Mouse (Mus musculus) ES-Bruce4 (cell line): ENCODE measurements around the gene Olfr437. TPM values are rescaled to one million over a fixed set of nuclear protein-coding genes. Genes with fewer than 3 reads are reported as not detected.
"Not testable (repeated sequence)": the region's sequence is repeated elsewhere in the genome, so short reads cannot be mapped to it uniquely, and the experiment has no call there.

Experiments
- H3K27ac ChIP-seq: 2 replicates; pipeline ENCODE4 v1.5.1; 2012; ENCODE audit warnings: low read length, inconsistent platforms; ENCODE audit not compliant: insufficient read depth
- H3K27me3 ChIP-seq: 2 replicates; pipeline ENCODE4 v1.6.1; 2012; ENCODE audit warnings: mild to moderate bottlenecking, low read length, inconsistent platforms; ENCODE audit not compliant: control insufficient read depth, poor library complexity, insufficient read depth, severe bottlenecking
- H3K36me3 ChIP-seq: 2 replicates; pipeline ENCODE4 v1.6.1; 2012; ENCODE audit warnings: inconsistent platforms, mild to moderate bottlenecking, low read length, moderate library complexity; ENCODE audit not compliant: control insufficient read depth, poor library complexity, insufficient read depth, severe bottlenecking
- H3K4me1 ChIP-seq: one replicate; pipeline ENCODE4 v1.8.1; 2011; ENCODE audit warnings: low read length; ENCODE audit not compliant: control insufficient read depth, insufficient read depth
- H3K4me3 ChIP-seq: 2 replicates; pipeline ENCODE4 v1.5.1; 2011; ENCODE audit warnings: low read depth, mild to moderate bottlenecking, low read length
- H3K9ac ChIP-seq: 2 replicates; pipeline ENCODE4 v1.6.1; 2012; ENCODE audit warnings: low read depth, mild to moderate bottlenecking, inconsistent platforms; ENCODE audit not compliant: poor library complexity, severe bottlenecking
- H3K9me3 ChIP-seq: replicated peaks from 2 replicates; pipeline ENCODE4 v1.6.1; 2012; ENCODE audit warnings: mild to moderate bottlenecking, low read length, inconsistent platforms; ENCODE audit not compliant: control insufficient read depth, poor library complexity, insufficient read depth, severe bottlenecking
- CTCF ChIP-seq: IDR thresholded peaks from one replicate; pipeline ENCODE4 v1.8.1; 2011; ENCODE audit warnings: low read depth, low read length
- EP300 ChIP-seq: IDR thresholded peaks from 2 replicates; pipeline ENCODE4 v1.6.1; 2011; ENCODE audit warnings: low read depth, low read length; ENCODE audit not compliant: insufficient read depth
- POLR2A ChIP-seq: IDR thresholded peaks from one replicate; pipeline ENCODE4 v1.8.1; 2011; ENCODE audit warnings: low read length; ENCODE audit not compliant: insufficient read depth
- polyA plus RNA-seq: library from polyadenylated mRNA; stranded (reverse); fragments of >200 nt; gene quantifications from 2 replicates; pipeline ENCODE4 v1.2.4, GENCODE M21; 2011; ENCODE audit warnings: low read depth; ENCODE audit not compliant: missing spikeins, insufficient read depth, insufficient read length

Gene Olfr437
- polyA plus RNA-seq, 1 experiment, result not detected

DNA sequence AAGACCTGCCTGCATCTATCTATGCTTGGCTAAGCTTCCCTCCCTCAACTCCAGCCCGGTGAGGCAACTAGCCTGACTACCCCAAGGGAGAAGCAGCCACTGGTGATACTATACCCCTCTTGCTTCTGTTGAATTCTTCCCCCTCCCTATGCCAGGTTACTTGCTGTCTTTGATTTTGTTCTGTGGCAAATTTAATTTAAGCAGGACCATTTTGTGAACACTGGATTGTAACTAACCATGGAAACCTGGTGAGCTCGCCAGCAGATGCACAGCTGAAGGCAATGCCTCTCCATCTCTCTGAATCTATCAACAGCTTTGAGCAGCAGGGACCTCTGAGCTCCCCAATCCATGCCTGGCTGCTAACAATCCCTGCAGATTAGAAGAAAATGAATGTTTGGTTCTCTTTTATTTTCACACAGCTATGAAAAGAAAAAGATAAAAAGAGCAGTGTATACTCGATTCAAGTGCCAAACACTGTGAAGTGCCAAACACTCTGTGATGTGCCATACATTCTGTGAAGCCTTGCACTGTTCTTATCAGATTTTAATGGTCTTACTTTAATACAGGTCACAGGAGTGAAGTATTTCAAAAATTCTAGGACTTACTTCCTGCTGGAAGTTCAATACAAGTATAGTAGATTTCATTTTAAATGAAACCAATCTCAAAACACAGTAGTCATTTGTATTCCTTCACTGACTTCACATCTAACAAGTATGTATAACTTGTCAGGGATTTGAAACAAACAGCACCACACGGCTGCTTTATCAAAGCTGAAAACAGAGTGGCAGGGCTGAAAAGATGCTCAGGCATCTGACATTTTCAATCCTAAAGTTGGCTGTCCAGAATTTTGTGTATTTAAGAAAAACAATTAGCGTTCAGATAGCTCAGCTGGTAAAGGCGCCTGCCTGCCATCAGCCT, 15.8 kb downstream of the Olfr437 start:
- TF ChIP-seq POLR2A, result no peak
- H3K36me3 ChIP-seq, result no peaks in the 10 kb centered on the region
- no peaks in the 10 kb centered on the region for H3K27me3 ChIP-seq
- no peaks in the 10 kb centered on the region for H3K4me1 ChIP-seq
- H3K9ac ChIP-seq, result no peak overlapping the region
- H3K4me3 ChIP-seq, result no peak overlapping the region
- no peaks in the 10 kb centered on the region for H3K9me3 ChIP-seq
- H3K27ac ChIP-seq, result no peak overlapping the region

DNA sequence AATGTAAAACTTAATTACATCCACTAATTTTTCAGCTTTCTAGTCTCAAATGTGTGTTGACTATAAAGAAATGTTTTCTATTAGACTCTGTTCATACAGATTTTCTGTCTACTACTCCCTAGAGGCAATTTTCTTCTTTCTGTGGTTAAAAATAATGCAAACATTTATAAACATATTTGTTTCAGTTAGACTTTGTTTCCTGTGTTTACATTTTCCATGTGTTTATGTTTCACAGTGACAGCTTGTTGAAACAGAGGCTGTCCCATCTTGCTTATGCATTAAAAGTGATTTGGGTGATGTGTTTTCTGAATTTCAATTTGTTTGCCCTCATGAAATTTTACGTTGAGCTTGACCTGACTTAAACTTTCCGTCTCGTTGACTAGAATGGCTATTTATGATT, 27.9 kb downstream of the Olfr437 start:
- H3K27ac ChIP-seq, result no peak overlapping the region
- no peaks in the 10 kb centered on the region for H3K27me3 ChIP-seq
- no peak overlapping the region for H3K9ac ChIP-seq
- H3K4me1 ChIP-seq, result no peaks in the 10 kb centered on the region
- no peaks in the 10 kb centered on the region for H3K9me3 ChIP-seq
- no peak for TF ChIP-seq EP300
- TF ChIP-seq POLR2A, result no peak
- TF ChIP-seq CTCF, result no peak
- no peak overlapping the region for H3K4me3 ChIP-seq
- no peaks in the 10 kb centered on the region for H3K36me3 ChIP-seq

- H3K4me3 ChIP-seq, result no peak within 1 kb of the TSS
- H3K36me3 ChIP-seq, result no peaks in the 10 kb centered on the region
- H3K4me1 ChIP-seq, result no peaks in the 10 kb centered on the region
- H3K27ac ChIP-seq, result no peak within 1 kb of the TSS
- no peaks in the 10 kb centered on the region for H3K9me3 ChIP-seq
- H3K27me3 ChIP-seq, result no peaks in the 10 kb centered on the region
- H3K9ac ChIP-seq, result no peak within 1 kb of the TSS
- no peak for TF ChIP-seq CTCF
- no peak for TF ChIP-seq POLR2A
- TF ChIP-seq EP300, result no peak
These were observed 33.7 kb downstream of the Olfr437 start, which contains the start of gene Olfr435 for GRCm38 (mm10) chr6:43196781-43197180. Gene Olfr435 (plus strand): TSS chr6:43197146.

GRCm38 (mm10) chr6:43198094-43198493, 35.0 kb downstream of the Olfr437 start:
- Histone ChIP-seq H3K27me3 (no peaks in the 10 kb centered on the region), H3K9me3 (no peaks in the 10 kb centered on the region), H3K36me3 (no peaks in the 10 kb centered on the region), H3K4me3 (no peak overlapping the region), H3K27ac (no peak overlapping the region), H3K4me1 (no peaks in the 10 kb centered on the region), H3K9ac (no peak overlapping the region)
- TF ChIP-seq POLR2A, result no peak
- TF ChIP-seq EP300, result no peak
- no peak for TF ChIP-seq CTCF

- Histone ChIP-seq H3K9ac (no peak overlapping the region), H3K4me3 (no peak overlapping the region), H3K27me3 (no peaks in the 10 kb centered on the region), H3K9me3 (no peaks in the 10 kb centered on the region), H3K4me1 (no peaks in the 10 kb centered on the region), H3K27ac (no peak overlapping the region), H3K36me3 (no peaks in the 10 kb centered on the region)
- no peak for TF ChIP-seq EP300
- no peak for TF ChIP-seq CTCF
- TF ChIP-seq POLR2A, result no peak
These were observed 39.7 kb downstream of the Olfr437 start for GRCm38 (mm10) chr6:43202786-43203185.

DNA sequence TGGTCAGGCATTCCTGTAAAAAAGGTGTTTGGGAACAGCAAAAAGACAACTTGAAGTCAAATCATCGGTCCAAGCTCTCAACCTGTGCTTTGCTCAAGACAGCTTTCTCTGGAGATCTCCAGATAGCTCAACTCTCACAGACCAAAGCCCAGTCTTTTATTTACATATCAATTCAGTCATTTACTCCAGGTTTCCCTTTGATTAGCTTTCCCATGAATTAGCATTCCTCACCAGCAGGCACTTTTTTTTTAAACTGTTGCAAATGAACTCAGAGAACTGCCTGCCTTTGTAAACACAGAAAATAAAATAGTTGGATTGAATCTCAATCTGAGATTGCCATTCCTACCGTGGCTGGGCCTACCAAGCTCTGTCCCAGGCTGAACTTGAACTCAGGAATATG, 42.3 kb downstream of the Olfr437 start:
- Histone ChIP-seq H3K27me3 (no peaks in the 10 kb centered on the region), H3K4me3 (no peak overlapping the region), H3K9ac (no peak overlapping the region), H3K36me3 (no peaks in the 10 kb centered on the region), H3K4me1 (no peaks in the 10 kb centered on the region), H3K9me3 (no peaks in the 10 kb centered on the region), H3K27ac (no peak overlapping the region)
- TF ChIP-seq EP300 (no peak), POLR2A (no peak), CTCF (no peak)

DNA sequence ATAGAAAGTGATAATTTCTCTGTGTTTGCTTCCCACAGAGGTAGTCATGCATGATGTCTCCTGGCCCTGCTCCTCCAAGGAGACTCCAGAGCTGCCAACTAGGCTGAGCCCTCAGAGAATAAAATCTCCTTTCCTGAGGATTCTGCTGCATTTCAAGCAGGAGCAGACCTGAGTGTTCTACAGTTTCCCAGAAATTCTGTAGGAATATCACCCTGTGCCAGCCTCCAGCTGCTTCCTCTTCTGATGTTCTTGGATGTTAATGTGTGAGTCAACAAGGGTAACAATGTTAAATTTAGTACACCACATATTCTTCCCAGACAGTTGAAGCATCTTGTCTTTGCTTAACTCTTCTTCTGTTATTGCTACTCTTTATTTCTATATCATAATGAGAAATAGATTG, 49.8 kb downstream of the Olfr437 start, which contains the start of gene Olfr434:
Olfr434 (plus strand) TSS at position 149 of the 400 bp plus-strand sequence.
- not testable (repeated sequence) for H3K9ac ChIP-seq, H3K4me3 ChIP-seq, H3K4me1 ChIP-seq, H3K27ac ChIP-seq, H3K9me3 ChIP-seq, H3K27me3 ChIP-seq, H3K36me3 ChIP-seq
